Mouse (Mus musculus): ENCODE data around the gene Dbndd2. TPM values are rescaled to one million over a fixed set of nuclear protein-coding genes. Genes with fewer than 3 reads are reported as not detected.
A peak's percentile ranks its signal among the peaks of the same experiment; 100 is the strongest.

The Dbndd2 gene
- polyA plus RNA-seq, 1 experiment from 2014 or later, result 4.7 TPM

DNA sequence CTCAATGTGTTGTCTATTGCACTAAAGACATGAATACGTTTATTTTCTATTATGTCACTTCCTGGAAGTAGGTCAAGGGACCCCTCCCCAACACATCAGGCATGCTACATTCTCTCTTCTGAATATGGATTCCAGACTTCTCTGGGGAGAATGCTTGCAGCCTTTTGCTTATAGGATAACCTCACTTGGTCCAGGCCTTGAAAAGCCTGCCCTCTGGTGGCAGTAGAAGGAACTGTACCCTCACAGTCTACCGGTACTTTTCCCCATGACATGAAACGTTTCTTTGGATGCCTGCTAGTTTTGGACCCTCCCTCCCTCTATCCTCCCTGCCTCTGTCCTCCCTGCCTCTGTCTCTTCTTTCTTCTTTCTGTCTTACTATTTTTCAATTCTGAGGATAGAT is 45.3 kb downstream of the Dbndd2 start:
- H3K27me3 ChIP-seq (replicated peaks), result no peaks in the 10 kb centered on the region
- peak; percentile 41; the same call in 1 of the 2 replicates for ATAC-seq
- WGBS, result 3% methylated on average over 3 of the region's 3 CpGs

DNA sequence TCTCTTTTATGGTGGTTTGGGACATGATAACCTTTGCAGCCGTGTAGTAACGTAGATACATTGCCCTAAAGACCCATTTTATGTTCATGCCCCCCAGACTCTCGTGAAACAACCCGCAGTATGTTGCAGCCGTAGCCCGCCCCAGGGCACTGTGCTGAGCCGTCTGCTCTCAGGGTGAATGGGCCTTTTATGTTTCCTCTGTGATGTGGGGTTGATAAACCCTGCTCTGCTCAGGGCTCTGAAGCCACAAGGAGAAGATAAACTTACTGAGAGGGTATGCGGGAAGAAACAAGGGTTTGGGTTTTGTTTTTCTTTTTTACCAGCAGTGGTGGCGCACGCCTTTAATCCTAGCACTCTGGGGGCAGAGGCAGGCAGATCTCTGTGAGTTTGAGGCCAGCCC is 48.4 kb downstream of the Dbndd2 start:
- no peaks in the 10 kb centered on the region for H3K4me1 ChIP-seq (replicated peaks)
- no peak overlapping the region for H3K27ac ChIP-seq
- no peaks in the 10 kb centered on the region for H3K9me3 ChIP-seq
- no peaks in the 10 kb centered on the region for H3K27me3 ChIP-seq (replicated peaks)
- no peak overlapping the region for H3K9ac ChIP-seq
- H3K36me3 ChIP-seq, result no peaks in the 10 kb centered on the region
- whole genome bisulfite sequencing, result 70% methylated on average over 10 of the region's 10 CpGs
- ATAC-seq, result no peak
- no peak overlapping the region for H3K4me2 ChIP-seq (replicated peaks)
- no peak overlapping the region for H3K4me3 ChIP-seq (replicated peaks)

More for the DNA sequence above, 45.3 kb downstream of the Dbndd2 start:
- no peak overlapping the region for H3K4me2 ChIP-seq (replicated peaks)
- H3K36me3 ChIP-seq, result no peaks in the 10 kb centered on the region
- no peaks in the 10 kb centered on the region for H3K4me1 ChIP-seq (replicated peaks)
- no peaks in the 10 kb centered on the region for H3K9me3 ChIP-seq
- no peak overlapping the region for H3K4me3 ChIP-seq (replicated peaks)
- no peak overlapping the region for H3K9ac ChIP-seq
- no peak overlapping the region for H3K27ac ChIP-seq

DNA sequence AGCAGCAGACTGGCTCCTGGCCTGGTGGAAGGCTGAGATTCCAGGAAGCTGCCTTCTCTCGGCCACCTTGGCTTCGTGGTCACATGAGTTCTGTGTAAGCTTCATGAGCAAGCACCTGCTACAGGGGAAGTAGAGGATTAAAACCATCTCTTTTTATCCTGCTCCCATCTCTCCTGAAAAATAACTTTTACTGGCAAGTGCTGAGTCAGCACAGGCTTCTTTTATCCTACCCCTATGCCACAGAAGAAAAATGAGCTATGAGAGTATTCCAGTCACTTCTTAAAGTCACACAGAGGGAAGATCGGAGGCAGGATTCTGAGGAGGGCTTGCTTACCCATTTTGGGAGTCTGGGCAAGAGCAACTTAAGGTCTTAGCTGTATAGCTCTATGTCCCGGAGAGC is 51.1 kb downstream of the Dbndd2 start:
- H3K27me3 ChIP-seq (replicated peaks), result no peaks in the 10 kb centered on the region
- no peak for ATAC-seq
- no peak overlapping the region for H3K4me2 ChIP-seq (replicated peaks)
- 72% methylated on average over 4 of the region's 4 CpGs for WGBS
- H3K9ac ChIP-seq, result no peak overlapping the region
- H3K4me1 ChIP-seq (replicated peaks), result 0 out of 2 replicates have a peak, but pooled peaks cover 5% of the 10 kb centered on the region
- H3K4me3 ChIP-seq (replicated peaks), result no peak overlapping the region
- H3K9me3 ChIP-seq, result no peaks in the 10 kb centered on the region
- H3K27ac ChIP-seq, result no peak overlapping the region
- no peaks in the 10 kb centered on the region for H3K36me3 ChIP-seq

DNA sequence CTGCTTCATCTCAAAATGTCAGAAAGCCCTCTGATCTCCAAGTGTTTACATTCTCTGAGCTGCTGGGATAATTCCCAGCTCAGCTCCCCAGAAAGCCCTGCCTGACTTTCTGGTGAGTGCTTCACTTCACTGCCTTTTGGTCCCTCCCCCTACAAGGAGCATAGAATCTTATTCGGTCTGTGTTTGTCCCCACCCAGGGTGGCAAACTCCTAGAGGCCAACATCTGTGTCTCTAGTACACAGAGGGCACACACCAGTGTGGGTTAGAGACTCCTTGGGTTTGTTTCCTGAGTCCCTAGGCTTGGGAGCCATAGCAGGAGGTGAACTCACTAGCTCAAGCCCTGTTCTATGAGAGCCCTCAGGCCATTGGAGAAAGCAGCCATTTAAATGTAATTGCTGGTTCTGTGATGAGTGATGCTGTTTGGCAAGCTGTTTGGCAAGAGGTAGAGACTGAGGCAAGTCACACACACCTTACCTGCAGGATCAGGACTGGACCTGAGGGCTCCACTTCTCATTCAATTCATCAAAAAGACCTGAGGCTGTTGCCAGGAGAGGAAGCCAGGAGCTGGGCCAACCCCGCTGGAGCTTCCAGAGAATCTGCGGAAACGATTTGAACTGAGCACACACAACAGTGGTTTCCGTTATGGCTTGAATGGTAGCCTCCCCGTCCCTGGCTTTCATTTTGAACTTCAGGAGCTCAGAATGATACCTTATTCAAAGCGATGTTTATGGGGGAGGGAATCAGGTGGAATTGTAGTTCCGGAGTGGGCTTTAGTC is 54.9 kb downstream of the Dbndd2 start:
- 0 out of 2 replicates have a peak, but pooled peaks cover 8% of the 10 kb centered on the region for H3K4me1 ChIP-seq (replicated peaks)
- peak overlapping the region; percentile 2; the same call in 1 of the 2 replicates for H3K4me2 ChIP-seq (replicated peaks)
- no peaks in the 10 kb centered on the region for H3K36me3 ChIP-seq
- WGBS, result 26% methylated on average over 8 of the region's 8 CpGs
- H3K27me3 ChIP-seq (replicated peaks), result no peaks in the 10 kb centered on the region
- H3K4me3 ChIP-seq (replicated peaks), result no peak overlapping the region
- no peak overlapping the region for H3K9ac ChIP-seq
- H3K27ac ChIP-seq, result peak overlapping the region; percentile 77
- no peaks in the 10 kb centered on the region for H3K9me3 ChIP-seq
- ATAC-seq, result peak; percentile 61; the same call in 1 of the 2 replicates

DNA sequence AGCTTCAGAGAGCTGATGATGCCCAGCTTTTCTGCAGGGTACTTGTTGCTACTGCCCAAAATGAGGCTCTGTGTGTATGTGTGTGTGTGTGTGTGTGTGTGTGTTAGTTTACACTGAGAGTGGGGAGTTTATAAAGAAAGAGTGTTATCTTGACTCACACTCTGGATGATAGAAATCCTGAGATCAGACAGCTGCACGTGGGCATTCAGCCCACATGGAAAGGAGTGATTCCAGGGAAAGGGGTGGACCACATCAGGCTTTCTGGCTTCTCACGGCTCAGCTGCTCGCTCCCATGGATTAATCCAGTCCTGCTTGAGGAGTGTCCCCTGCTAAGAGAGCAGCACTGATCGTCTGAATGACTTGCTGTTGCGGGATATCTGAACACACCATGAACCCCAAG is 56.2 kb downstream of the Dbndd2 start:
- Histone ChIP-seq H3K27me3 (replicated peaks) (no peaks in the 10 kb centered on the region), H3K9me3 (no peaks in the 10 kb centered on the region), H3K9ac (no peak overlapping the region), H3K27ac (no peak overlapping the region), H3K4me3 (replicated peaks) (no peak overlapping the region), H3K36me3 (no peaks in the 10 kb centered on the region), H3K4me1 (replicated peaks) (0 out of 2 replicates have a peak, but pooled peaks cover 8% of the 10 kb centered on the region), H3K4me2 (replicated peaks) (no peak overlapping the region)
- 56% methylated on average over 5 of the region's 5 CpGs for WGBS
- no peak for ATAC-seq

DNA sequence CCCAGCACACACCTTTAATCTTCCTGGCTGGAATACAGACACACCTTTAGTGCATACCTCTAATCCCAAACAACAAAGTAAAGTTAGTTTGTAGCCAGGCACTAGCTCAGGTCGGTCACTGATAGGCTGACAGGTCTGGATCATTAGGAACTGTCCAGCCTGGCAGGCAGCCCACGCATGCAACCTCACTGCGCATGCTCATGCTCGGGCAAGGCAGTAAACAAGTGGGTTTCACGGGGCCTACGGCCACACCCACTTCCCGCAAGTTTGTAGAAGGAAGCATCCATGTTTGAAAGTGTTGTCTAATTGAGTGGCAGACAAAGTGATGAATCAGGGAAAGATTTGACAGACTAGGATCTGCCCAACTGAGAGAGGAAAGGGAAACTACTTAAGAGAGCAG is 56.7 kb downstream of the Dbndd2 start:
- Histone ChIP-seq H3K27me3 (replicated peaks) (no peaks in the 10 kb centered on the region), H3K4me1 (replicated peaks) (0 out of 2 replicates have a peak, but pooled peaks cover 8% of the 10 kb centered on the region), H3K4me3 (replicated peaks) (no peak overlapping the region), H3K9ac (no peak overlapping the region), H3K9me3 (no peaks in the 10 kb centered on the region), H3K36me3 (no peaks in the 10 kb centered on the region), H3K27ac (no peak overlapping the region), H3K4me2 (replicated peaks) (no peak overlapping the region)
- ATAC-seq, result no peak
- 75% methylated on average over 7 of the region's 7 CpGs for WGBS

Other genes with a start within 250 kb of the Dbndd2 start
- not detected in 2 replicates for gene Svs2, start 247.6 kb upstream of the Dbndd2 start, polyA plus RNA-seq (2015; fragmentation: Nextera tagmentation; extraction: Ambion mirVana)
- gene Svs3b, start 229.5 kb upstream of the Dbndd2 start, polyA plus RNA-seq (2015; fragmentation: Nextera tagmentation; extraction: Ambion mirVana), result not detected in 2 replicates
- not detected in 2 replicates for gene Svs4, start 207.6 kb upstream of the Dbndd2 start, polyA plus RNA-seq (2015; fragmentation: Nextera tagmentation; extraction: Ambion mirVana)
- gene Svs3a, start 196.8 kb upstream of the Dbndd2 start, polyA plus RNA-seq (2015; fragmentation: Nextera tagmentation; extraction: Ambion mirVana), result not detected in 2 replicates
- gene Svs6, start 169.4 kb upstream of the Dbndd2 start, polyA plus RNA-seq (2015; fragmentation: Nextera tagmentation; extraction: Ambion mirVana), result not detected in 2 replicates
- not detected in 2 replicates for gene Svs5, start 153.4 kb upstream of the Dbndd2 start, polyA plus RNA-seq (2015; fragmentation: Nextera tagmentation; extraction: Ambion mirVana)
- 2.1 and 2.8 TPM in 2 replicates for gene Slpi, start 97.0 kb upstream of the Dbndd2 start, polyA plus RNA-seq (2015; fragmentation: Nextera tagmentation; extraction: Ambion mirVana)
- gene Rbpjl, start 83.0 kb upstream of the Dbndd2 start, polyA plus RNA-seq (2015; fragmentation: Nextera tagmentation; extraction: Ambion mirVana), result 16.1 and 40.7 TPM in 2 replicates
- gene Matn4, start 80.9 kb upstream of the Dbndd2 start, polyA plus RNA-seq (2015; fragmentation: Nextera tagmentation; extraction: Ambion mirVana), result 9.3 and 11.0 TPM in 2 replicates
- gene Sdc4, start 42.2 kb upstream of the Dbndd2 start, polyA plus RNA-seq (2015; fragmentation: Nextera tagmentation; extraction: Ambion mirVana), result 120 and 126 TPM in 2 replicates
- gene Sys1, start 29.1 kb upstream of the Dbndd2 start, polyA plus RNA-seq (2015; fragmentation: Nextera tagmentation; extraction: Ambion mirVana), result 51.1 and 61.9 TPM in 2 replicates
- gene Gm20458, start 25.1 kb upstream of the Dbndd2 start, polyA plus RNA-seq (2015; fragmentation: Nextera tagmentation; extraction: Ambion mirVana), result 9.4 and 18.5 TPM in 2 replicates
- gene Trp53tg5, start 12.4 kb upstream of the Dbndd2 start, polyA plus RNA-seq (2015; fragmentation: Nextera tagmentation; extraction: Ambion mirVana), result not detected in 2 replicates
- 62.7 and 65.7 TPM in 2 replicates for gene Pigt, start 11.4 kb downstream of the Dbndd2 start, polyA plus RNA-seq (2015; fragmentation: Nextera tagmentation; extraction: Ambion mirVana)
- gene Wfdc2, start 76.3 kb downstream of the Dbndd2 start, polyA plus RNA-seq (2015; fragmentation: Nextera tagmentation; extraction: Ambion mirVana), result 53.3 and 57.4 TPM in 2 replicates
- gene Spint3, start 87.4 kb downstream of the Dbndd2 start, polyA plus RNA-seq (2015; fragmentation: Nextera tagmentation; extraction: Ambion mirVana), result not detected in 2 replicates
- gene Wfdc6a, start 99.3 kb downstream of the Dbndd2 start, polyA plus RNA-seq (2015; fragmentation: Nextera tagmentation; extraction: Ambion mirVana), result 0.85 and 1.7 TPM in 2 replicates
- not detected in 2 replicates for gene Eppin, start 107.5 kb downstream of the Dbndd2 start, polyA plus RNA-seq (2015; fragmentation: Nextera tagmentation; extraction: Ambion mirVana)
- not detected in 2 replicates for gene Wfdc6b, start 127.4 kb downstream of the Dbndd2 start, polyA plus RNA-seq (2015; fragmentation: Nextera tagmentation; extraction: Ambion mirVana)
- not detected in 2 replicates for gene Wfdc8, start 127.5 kb downstream of the Dbndd2 start, polyA plus RNA-seq (2015; fragmentation: Nextera tagmentation; extraction: Ambion mirVana)
- gene Wfdc16, start 152.7 kb downstream of the Dbndd2 start, polyA plus RNA-seq (2015; fragmentation: Nextera tagmentation; extraction: Ambion mirVana), result not detected in 2 replicates
- gene Wfdc10, start 169.9 kb downstream of the Dbndd2 start, polyA plus RNA-seq (2015; fragmentation: Nextera tagmentation; extraction: Ambion mirVana), result 0.56 and 0.72 TPM in 2 replicates
- gene Wfdc9, start 170.5 kb downstream of the Dbndd2 start, polyA plus RNA-seq (2015; fragmentation: Nextera tagmentation; extraction: Ambion mirVana), result not detected in 2 replicates
- gene Wfdc11, start 188.0 kb downstream of the Dbndd2 start, polyA plus RNA-seq (2015; fragmentation: Nextera tagmentation; extraction: Ambion mirVana), result not detected in 2 replicates
- gene Wfdc13, start 199.0 kb downstream of the Dbndd2 start, polyA plus RNA-seq (2015; fragmentation: Nextera tagmentation; extraction: Ambion mirVana), result 0.18 and 0.30 TPM in 2 replicates
- not detected in 2 replicates for gene Spint4, start 212.4 kb downstream of the Dbndd2 start, polyA plus RNA-seq (2015; fragmentation: Nextera tagmentation; extraction: Ambion mirVana)
- not detected in 2 replicates for gene Spint5, start 229.2 kb downstream of the Dbndd2 start, polyA plus RNA-seq (2015; fragmentation: Nextera tagmentation; extraction: Ambion mirVana)